ENCODE assay signal across 8 mouse cellular contexts in genomic region chr15:79690426-79691022, GRCm38 (mm10). TPM values are rescaled to one million over a fixed set of nuclear protein-coding genes. Genes with fewer than 3 reads are reported as not detected.
DNase-seq lines count a peak whose midpoint lies in the region; ATAC-seq lines count a peak whose summit lies in the region.

Gene Gtpbp1 (plus strand): TSS chr15:79690845.

- H3K4me1 ChIP-seq in forebrain, embryonic 14.5 days (ENCODE audit: control insufficient read depth, insufficient read depth, low read length) = peaks cover 36% of the 10 kb centered on the region
- H3K4me1 ChIP-seq in neural tube, embryonic 15.5 days = peaks cover 55% of the 10 kb centered on the region

- H3K4me3 ChIP-seq in forebrain, embryonic 14.5 days (ENCODE audit: low read depth, low read length) = peak within 1 kb of the TSS; percentile 93
- peak within 1 kb of the TSS; percentile 75 for H3K4me3 ChIP-seq in neural tube, embryonic 15.5 days (replicated peaks)

- WGBS in forebrain, embryonic 14.5 days = 0% methylated on average over 44 of the region's 45 CpGs
- WGBS in neural tube, embryonic 15.5 days = under 1% methylated on average over 45 of the region's 45 CpGs

- H3K9me3 ChIP-seq in forebrain, embryonic 14.5 days (replicated peaks; ENCODE audit: control insufficient read depth, low read length) = no peaks in the 10 kb centered on the region
- no peaks in the 10 kb centered on the region for H3K9me3 ChIP-seq in neural tube, embryonic 15.5 days (replicated peaks)

- peak within 1 kb of the TSS; percentile 97 for H3K4me2 ChIP-seq in forebrain, embryonic 14.5 days (ENCODE audit: low read length)
- H3K4me2 ChIP-seq in neural tube, embryonic 15.5 days = peak within 1 kb of the TSS; percentile 77

- H3K9ac ChIP-seq in forebrain, embryonic 14.5 days (ENCODE audit: low read length) = peak within 1 kb of the TSS; percentile 87
- peak within 1 kb of the TSS; percentile 75 for H3K9ac ChIP-seq in neural tube, embryonic 15.5 days (replicated peaks)

- peak within 1 kb of the TSS; percentile 84 for H3K27ac ChIP-seq in forebrain, embryonic 14.5 days (ENCODE audit: low read depth, low read length)
- peak within 1 kb of the TSS; percentile 86 for H3K27ac ChIP-seq in neural tube, embryonic 15.5 days (replicated peaks)

- intact Hi-C loops in heart, postnatal 14 days (cut with DNase I) = loop anchor here (5.0 kb wide), 1 partner anchor 47 kb away; no protein-coding TSS in a partner anchor

- H3K36me3 ChIP-seq in forebrain, embryonic 14.5 days (ENCODE audit: control insufficient read depth, insufficient read depth, low read length) = peaks cover 6% of the 10 kb centered on the region; the same call in 1 of the 2 replicates
- H3K36me3 ChIP-seq in neural tube, embryonic 15.5 days = peaks cover 3% of the 10 kb centered on the region; the same call in 1 of the 2 replicates

- H3K27me3 ChIP-seq in forebrain, embryonic 14.5 days (replicated peaks; ENCODE audit: control insufficient read depth, insufficient read depth, low read length) = no peaks in the 10 kb centered on the region
- no peaks in the 10 kb centered on the region for H3K27me3 ChIP-seq in neural tube, embryonic 15.5 days (replicated peaks)

- DNase-seq in ES-CJ7 (ENCODE audit: low read depth, low spot score) = peak; percentile 100
- peak; percentile 97 for DNase-seq in cerebellum, adult 11 months
- DNase-seq in forebrain, embryonic 14.5 days (ENCODE audit: low spot score) = peak; percentile 100
- DNase-seq in heart, postnatal 14 days = peak; percentile 95
- DNase-seq in layer of hippocampus, adult 11-12 months (ENCODE audit: low spot score) = peak; percentile 99
- peak; percentile 99 for DNase-seq in lung, adult 18-20 months
- peak; percentile 99 for DNase-seq in testis, postnatal 14 days (ENCODE audit: low spot score)

- ATAC-seq in forebrain, embryonic 14.5 days = peak; percentile 97
- ATAC-seq in neural tube, embryonic 15.5 days (ENCODE audit: low FRiP score) = peak; percentile 96

RNA-seq across cellular contexts. Expression of gene Gtpbp1, which starts in this region (rescaled TPM):
- polyA plus RNA-seq in forebrain, embryonic 14.5 days (2014; fragmentation: Nextera tagmentation; extraction: Ambion mirVana) = 36.2 and 43.5 TPM in 2 replicates
- 10 to 100 TPM; 30.3 to 33.2 TPM for total RNA-seq in heart, postnatal 14 days (2021)
- polyA plus RNA-seq in neural tube, embryonic 15.5 days (2015; fragmentation: Nextera tagmentation; extraction: Ambion mirVana) = 43.2 and 44.0 TPM in 2 replicates

Comparison
In these comparisons a context has a peak if more than half of its experiments do, and no peak if none do; other contexts are left out.
1. Peak in every context shown above with its lines: DNase-seq, ATAC-seq, H3K4me3 ChIP-seq and H3K27ac ChIP-seq.